Mouse (Mus musculus): ENCODE results near the gene C2. TPM values are rescaled to one million over a fixed set of nuclear protein-coding genes. Genes with fewer than 3 reads are reported as not detected.

Gene C2
- total RNA-seq (2021) = 43.2 and 54.5 TPM in 2 replicates
- long read RNA-seq, experiment 1, transcript C2-201 (18 exons, 2,641 nt) = major isoform, 73 of 86 reads
- long read RNA-seq, experiment 1, partial matches to known transcripts = 7 of 86 reads
- long read RNA-seq, experiment 1, other reads (novel, unspliced or antisense) = 6 of 86 reads
- long read RNA-seq, experiment 2, transcript C2-201 (18 exons, 2,641 nt) = major isoform, 69 of 81 reads
- long read RNA-seq, experiment 2, partial matches to known transcripts = 8 of 81 reads
- long read RNA-seq, experiment 2, other reads (novel, unspliced or antisense) = 4 of 81 reads

- peak; percentile 91 for DNase-seq
Measured at GRCm38 (mm10) chr17:34898160-34898586, at the start of gene C2, which contains the start of gene Ehmt2. TSS of gene C2 (minus strand) at chr17:34898265. TSS of gene Ehmt2 (plus strand) at chr17:34898469.

- DNase-seq = peak; percentile 64
Measured at GRCm38 (mm10) chr17:34947606-34948005, 49.5 kb upstream of the C2 start.

- DNase-seq = no peak
Measured at GRCm38 (mm10) chr17:34946486-34947140, 48.5 kb upstream of the C2 start.

GRCm38 (mm10) chr17:34944362-34944761, 46.3 kb upstream of the C2 start:
- no peak for DNase-seq

- no peak for DNase-seq
Measured at GRCm38 (mm10) chr17:34943128-34943815, 45.2 kb upstream of the C2 start.

GRCm38 (mm10) chr17:34941344-34942041, 43.4 kb upstream of the C2 start:
- peak; percentile 53 for DNase-seq

- DNase-seq = no peak
Measured at GRCm38 (mm10) chr17:34937960-34938505, 40.0 kb upstream of the C2 start.

GRCm38 (mm10) chr17:34934830-34935229, 36.8 kb upstream of the C2 start:
- peak; percentile 48 for DNase-seq

GRCm38 (mm10) chr17:34934031-34934430, 36.0 kb upstream of the C2 start:
- no peak for DNase-seq

GRCm38 (mm10) chr17:34932287-34932686, 34.2 kb upstream of the C2 start:
- no peak for DNase-seq

- peak; percentile 40 for DNase-seq
Measured at GRCm38 (mm10) chr17:34931735-34932098, 33.7 kb upstream of the C2 start.

- peak; percentile 99 for DNase-seq
Measured at GRCm38 (mm10) chr17:34931061-34931734, 33.1 kb upstream of the C2 start, which contains the start of gene Neu1. TSS of gene Neu1 (plus strand) at chr17:34931253.

GRCm38 (mm10) chr17:34928841-34929240, 30.8 kb upstream of the C2 start:
- no peak for DNase-seq

GRCm38 (mm10) chr17:34927306-34928019, 29.4 kb upstream of the C2 start:
- peak; percentile 73 for DNase-seq

GRCm38 (mm10) chr17:34924258-34924657, 26.2 kb upstream of the C2 start:
- DNase-seq = no peak

- peak; percentile 31 for DNase-seq
Measured at GRCm38 (mm10) chr17:34922939-34923338, 24.9 kb upstream of the C2 start.

GRCm38 (mm10) chr17:34917188-34917587, 19.1 kb upstream of the C2 start:
- no peak for DNase-seq

GRCm38 (mm10) chr17:34916316-34916715, 18.3 kb upstream of the C2 start:
- no peak for DNase-seq

- peak; percentile 65 for DNase-seq
Measured at GRCm38 (mm10) chr17:34915410-34915831, 17.4 kb upstream of the C2 start.

GRCm38 (mm10) chr17:34913930-34914665, 16.0 kb upstream of the C2 start, which contains the start of gene Slc44a4:
TSS of gene Slc44a4 (plus strand) at chr17:34914466.
- no peak for DNase-seq
